Mouse (Mus musculus) heart, adult 18-20 months (tissue): ENCODE measurements at regions not wholly inside any gene's neighbourhood (a gene's known extent, or its start where the extent isn't known, plus 50 kb on each side); places are given as distances from the start of the nearest gene placed in this dataset.

Experiments used
- DNase-seq, 2 experiments: peaks; one replicate each; pipeline ENCODE4 v3.0.0; 2021 to 2022; ENCODE audit warnings: mixed read lengths in 1 of 2

DNA sequence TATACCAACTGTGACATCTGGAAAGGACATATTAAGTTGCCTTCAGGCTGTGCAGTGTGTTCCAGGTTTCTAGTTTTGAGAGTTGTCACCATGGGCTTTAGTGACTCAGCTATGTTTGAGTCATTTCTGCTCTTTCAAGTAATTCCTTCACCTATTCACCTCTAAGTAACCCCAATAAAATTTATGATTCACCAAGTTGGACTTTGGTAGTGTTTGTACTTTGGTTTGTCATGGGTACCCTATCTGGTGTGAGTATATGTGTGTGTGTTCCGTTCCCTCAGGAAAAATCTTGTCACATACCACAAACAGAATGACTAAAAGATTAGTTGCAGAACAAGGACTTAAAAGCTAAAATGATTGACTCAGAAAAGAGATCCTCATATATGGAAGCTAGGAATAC lies 76.8 kb upstream of the Crbn start:
- DNase-seq, result no peak

DNA sequence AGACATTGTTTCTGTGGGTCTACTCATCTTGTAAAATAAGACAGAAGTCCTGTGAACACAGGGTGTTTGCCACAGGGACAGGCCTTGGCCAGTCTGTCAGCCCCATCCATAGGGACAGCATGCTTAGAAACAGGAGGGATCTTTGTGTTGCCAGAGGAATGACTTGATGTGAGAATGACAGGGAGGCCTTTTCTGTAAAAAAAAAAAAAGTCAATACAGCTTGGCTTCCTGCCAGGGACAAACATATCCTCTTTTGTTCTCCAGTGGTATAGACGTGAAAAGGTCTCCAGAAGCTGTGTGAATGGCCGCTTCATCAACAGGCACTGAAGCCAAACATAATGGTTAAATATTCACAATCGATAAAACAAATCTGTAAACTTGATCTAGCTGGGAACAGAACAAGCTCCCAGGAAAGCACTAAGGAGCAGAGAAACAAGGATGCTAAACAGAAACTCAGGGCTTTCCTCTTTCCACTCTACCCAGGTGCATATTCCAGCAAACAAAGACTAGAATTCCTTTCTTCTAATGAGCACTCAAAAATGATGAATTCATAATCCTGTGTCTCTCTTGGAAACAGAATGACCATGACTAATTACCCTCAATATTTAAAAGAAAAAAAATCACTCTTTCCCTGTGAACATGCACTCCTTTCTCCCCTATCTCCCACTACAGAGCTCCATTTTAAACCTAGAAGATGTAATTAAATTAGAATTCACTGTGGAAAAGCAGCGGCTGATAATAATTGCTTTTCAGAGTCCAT lies 92.2 kb upstream of the Crbn start:
- no peak for DNase-seq

DNA sequence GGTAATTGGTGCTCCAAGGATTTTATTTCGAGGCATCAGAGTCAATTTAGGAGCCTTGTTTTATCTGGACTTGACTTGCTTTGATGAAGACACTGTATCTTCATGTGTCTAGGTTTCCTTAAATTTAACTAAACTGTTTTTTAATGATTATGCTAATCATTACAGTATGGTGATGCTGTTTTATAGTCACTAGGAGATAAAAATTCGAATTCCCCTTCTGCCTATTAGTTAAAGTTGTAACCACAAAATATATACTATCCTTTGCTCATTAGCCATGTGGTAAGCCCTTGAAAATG lies 92.7 kb upstream of the Crbn start:
- DNase-seq, result no peak

DNA sequence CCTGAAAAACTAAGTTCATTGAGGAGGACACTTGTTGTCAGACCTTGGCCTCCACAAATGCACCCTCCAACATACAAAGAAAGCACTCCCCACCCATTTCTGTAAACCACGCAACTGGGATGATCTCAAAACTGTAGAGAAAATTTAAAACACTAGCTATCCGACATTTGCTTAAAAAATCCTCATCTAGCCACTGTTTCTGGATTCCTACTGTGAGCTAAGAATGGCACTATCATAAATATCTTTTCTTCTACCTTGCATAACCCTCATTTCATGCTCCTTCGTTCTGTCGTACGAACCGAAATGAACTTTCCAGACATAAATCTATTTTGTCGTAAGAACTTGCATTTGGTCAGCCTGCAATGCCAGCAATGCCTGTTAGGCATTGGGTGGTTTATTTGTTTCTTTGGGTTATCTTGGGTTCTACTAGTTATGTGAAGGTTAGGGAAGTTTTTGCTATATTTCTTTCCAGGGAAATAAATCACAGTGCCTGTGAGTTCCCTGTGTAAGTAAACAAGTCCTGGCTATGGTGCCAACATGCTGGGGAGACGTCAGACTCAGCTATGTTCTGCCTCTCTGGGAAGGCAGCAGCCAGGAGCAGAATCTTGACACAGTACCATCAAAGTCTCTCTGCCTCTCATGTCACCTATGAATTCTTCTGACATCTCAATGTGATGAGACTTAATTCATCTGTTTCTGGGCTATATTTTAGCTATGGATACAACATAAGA lies 104.2 kb upstream of the Crbn start:
- no peak for DNase-seq

DNA sequence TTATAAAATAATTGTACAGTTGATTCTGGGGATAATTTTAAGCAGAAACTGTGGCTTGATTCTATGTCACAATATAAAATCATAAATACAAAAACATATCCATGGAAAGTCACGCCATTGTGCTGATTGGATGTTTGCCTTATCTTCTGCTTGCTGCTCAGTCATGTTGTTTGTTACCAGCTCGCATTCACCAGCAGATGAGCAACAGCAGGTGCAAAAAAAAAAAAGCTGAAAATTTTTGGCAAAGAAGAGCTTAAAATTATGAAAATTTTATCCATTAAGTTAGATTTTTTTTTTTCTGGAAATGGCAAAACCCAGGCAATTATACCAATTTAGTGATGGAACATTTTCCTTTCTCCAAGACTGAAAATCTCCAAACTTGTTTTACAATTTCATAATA lies 115.2 kb upstream of the Crbn start:
- no peak for DNase-seq

DNA sequence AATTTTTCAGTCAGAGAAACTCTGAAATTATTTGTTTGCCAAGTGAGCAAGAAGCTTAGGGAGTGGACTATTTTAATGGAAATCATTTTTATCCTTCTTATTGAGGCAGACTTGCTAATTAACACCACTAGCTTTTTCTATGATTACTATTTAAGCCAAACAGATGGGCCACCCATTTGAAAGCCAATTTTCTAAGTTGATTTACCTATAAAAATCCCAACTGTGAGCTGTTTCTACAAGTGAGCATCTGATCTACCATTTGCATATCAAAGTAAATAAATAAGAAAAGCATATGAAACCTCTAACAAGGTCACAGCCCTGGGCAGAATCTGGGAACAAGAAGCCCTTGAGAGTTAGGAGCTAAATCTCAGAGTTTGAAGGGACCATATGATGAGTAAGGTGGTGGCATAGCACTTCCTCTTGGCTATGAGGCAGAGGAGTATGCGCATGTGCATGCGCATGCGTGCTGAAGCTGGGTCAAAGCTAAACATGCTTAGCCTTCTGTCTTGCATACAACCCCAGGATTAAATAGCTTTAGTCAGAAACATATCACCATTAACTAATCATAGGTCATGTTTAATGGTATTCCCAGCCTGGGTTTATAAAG lies 116.9 kb upstream of the Crbn start:
- DNase-seq, result no peak

DNA sequence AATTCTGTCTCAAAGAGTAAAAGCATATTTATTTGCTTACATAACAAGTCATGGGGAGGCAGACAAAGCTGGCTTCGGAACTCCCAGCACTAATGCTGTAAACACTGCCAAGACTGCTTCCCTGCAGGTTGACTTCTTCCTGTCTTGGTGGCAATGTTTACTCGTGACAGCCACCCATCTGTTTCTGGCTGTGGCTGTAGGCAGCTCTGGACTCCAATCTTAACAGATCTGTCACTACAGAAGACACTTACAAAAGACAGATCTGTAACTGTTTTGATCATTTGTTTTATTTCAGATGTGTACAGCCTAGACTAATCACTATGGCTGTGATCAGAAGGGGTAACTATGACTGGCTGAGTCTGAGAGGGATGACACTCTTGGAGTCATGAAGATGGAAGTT lies 121.1 kb upstream of the Crbn start:
- DNase-seq, result no peak

DNA sequence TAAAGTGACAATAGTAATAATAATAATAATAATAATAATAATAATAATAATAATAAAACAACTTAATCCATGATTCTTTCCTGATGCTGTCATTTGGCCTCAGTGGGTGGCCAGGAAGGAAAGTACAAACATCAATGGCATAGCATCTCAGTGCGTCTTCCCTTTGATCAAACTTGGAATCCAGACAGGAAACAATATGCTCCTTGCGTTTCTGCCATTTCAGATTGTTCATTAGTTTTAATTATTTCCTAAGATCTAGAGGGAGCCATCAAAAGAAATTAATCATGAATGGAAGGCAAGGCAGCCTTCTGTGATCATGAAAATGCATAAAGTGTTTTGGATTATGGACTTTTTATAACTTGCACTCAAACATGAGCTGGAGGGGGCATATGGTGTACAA lies 125.6 kb upstream of the Crbn start:
- no peak for DNase-seq

DNA sequence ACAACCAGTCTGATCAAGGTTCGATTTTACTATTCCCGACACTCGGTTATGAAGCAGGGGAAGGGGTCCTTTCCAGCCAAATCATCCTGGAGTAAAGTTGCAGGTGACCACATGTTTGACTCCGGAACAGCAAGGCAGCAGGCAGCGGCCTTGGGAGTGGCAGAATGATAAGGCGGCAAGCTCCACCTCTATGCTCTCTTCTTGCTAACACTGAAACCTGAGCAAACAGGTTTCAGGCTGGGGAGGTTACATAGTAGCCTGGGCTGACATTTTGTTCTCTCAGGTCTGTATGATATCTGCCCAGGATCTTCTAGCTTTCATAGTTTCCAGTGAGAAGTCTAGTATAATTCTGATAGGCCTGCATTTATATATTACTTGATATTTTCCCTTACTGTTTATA lies 133.7 kb upstream of the Crbn start:
- DNase-seq, result no peak

DNA sequence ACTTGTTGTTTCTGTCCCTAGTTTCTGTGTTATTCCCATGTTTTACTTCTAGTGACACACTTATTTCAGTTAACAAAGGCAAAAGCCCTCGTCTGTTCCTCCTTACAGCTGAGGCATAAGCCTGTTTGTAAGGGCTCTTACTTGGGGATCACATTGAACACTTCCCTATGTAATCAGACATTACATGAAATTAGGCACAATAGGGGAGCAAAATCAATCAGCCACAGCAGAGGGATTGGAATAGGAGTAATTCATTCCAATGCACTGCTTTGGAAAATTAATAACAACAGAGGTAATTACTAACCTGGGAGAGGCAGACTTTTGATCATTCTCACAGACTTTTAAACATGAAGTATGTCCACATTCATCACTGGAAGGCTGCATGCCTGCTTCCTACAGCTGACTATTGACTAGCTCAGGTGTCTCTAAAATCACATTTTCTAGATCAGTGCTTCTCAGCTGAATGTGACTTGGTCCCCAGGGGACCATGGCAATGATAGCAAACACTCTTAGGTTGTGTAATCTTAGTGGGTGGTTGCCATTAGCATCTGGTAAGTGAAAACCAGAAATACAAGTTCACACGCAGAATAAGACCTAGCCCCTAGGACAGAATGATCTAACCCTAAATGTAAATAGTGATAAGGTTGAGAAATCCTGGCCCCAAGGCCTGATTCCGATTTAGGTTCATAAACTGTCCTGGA lies 146.5 kb upstream of the Crbn start:
- DNase-seq, result no peak

DNA sequence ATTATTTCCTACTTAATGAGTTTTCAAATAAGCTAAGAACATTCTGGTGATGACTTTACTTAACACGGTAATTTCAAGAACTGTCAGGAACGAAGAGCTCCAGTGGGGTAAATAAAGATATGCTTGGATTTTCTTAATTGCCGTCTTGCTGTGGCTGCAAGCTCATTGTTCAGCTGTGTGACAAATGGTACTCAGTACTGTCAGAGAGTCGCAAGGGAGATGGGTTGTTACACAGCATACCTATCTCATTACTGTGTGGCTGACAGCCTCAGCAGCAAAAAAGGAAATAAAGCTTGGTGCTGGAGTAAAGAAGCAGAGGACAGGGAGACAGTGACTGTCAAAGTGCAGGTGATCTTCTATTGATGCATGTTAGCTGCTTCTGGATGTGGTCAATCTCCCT lies 151.0 kb upstream of the Crbn start:
- DNase-seq, result no peak

DNA sequence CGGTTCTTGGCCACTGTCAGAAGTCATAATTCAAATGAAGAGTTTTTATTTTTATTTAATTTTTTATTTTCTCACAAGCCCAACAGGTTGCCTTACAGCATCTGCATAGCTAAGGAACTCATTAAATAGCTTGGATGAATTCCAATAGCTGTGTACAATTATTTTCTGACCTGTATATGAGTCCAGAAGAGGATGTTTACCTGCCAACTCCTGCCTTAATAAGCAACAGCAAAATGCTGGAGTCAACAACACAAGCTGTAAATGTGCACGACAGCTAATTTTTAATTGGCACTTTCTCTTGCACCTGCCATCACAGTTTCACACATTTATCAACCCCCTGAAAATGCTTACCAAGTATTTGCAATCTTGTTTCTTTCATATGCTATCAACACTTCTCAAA lies 161.4 kb upstream of the Crbn start:
- no peak for DNase-seq

DNA sequence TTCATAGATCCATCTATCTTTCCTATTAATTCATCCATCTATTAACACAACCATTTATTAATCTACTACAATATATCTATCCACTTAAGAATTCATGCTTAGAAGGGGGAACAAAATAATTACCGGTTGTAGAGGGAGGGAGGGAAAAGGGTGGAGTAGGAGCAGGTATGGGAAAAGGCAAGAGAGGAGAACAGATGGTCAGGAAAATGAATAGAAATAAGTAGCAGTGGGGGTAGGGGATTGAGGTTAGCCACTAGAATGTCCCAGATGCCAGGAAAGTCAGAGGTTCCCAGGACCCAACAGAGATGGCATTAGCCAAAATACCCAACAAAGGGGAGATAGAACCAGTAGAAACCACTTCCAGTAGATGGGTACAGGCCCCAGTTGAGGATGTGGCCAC lies 164.5 kb upstream of the Crbn start:
- DNase-seq, result no peak

DNA sequence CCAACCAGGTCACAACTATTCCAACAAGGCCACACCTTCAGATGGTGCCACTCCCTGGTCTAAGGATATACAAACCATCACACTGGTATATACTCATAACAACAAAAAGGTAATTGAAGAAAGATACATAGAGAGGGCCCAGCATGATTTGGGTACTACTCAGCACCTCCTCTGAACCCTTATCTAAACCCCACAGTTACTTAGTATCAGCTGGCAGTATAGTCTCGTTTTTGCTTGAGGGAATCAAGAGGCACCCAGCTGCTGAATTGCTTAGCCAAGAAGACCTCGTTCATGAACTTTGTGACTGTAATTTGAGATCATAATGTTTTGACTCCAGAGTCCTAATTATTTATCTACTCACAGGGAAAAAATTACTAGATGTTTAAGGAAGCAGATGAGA lies 175.6 kb upstream of the Crbn start:
- DNase-seq, result no peak

DNA sequence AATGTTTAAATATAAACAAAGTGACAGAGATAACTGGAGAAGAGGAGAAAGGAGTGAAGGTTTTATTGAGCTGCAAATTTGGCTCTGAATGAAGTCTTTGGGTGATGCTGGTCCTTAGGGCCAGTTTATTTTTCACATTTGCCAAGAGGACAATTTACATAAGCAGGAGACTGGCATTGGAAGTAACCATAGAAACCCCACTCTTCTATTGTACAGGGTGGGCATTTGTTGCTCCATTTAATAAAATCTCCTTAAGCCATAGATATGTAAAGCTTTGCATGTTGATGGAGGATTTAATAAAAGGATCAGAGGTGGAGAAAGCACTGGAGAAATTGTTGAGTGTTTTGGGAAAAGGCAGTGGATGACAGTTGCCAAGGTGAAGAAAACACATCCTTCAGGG lies 178.8 kb upstream of the Crbn start:
- DNase-seq, result no peak

DNA sequence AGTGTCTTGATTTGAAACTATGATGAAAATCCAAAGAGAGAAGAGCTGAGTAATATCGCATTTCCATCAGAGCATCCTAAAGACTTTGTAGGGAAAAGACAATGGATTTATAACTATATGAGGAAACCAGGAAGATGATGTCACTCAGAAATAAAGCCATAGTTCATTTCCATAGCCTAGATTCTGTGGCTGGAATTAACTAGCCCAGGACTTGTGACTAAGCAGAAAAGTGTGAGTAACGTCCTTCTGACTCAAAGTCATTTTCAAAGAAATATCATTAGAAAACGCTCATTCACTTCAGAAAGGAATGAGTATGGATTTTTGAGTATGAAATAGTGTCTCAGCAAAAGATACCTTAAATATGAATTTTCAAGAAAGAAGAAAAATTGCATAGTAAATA lies 179.9 kb upstream of the Crbn start:
- no peak for DNase-seq

DNA sequence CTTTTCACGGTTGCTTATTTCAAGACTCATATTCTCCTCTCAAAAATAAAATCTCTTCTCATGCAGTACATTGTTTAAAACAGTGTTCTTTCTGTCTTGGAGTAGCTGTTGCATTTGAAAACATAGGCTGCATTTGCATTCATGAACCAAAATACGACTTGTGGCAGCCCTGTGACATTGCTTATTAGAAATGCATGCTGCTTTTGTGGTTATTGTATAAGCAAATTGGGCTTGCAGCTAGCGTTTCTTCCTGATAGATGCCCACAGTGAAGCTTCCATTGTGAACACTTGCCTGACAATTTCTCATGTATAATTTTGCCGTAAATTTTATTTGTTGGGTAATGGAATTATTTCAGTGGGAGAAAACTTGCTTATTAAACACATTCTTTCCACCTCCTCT lies 180.3 kb upstream of the Crbn start:
- no peak for DNase-seq

DNA sequence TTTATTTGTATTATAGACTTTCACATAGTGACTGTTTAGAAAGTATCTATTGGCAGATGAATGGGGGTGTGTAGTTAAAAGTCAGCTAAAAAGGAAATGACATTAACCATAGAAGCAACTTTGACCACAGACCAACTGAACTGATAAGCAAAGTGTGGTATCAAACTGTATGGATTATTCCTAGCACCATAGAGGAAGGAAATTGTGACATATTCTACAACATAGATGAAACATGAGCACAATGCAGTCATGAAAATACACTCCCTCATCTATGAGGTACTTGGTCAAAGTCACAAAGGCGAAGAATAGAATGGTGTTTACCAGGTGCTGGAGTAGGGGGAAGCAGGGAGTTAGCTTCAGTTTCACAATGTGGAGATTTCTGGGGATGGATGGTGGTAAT lies 181.4 kb upstream of the Crbn start:
- no peak for DNase-seq

DNA sequence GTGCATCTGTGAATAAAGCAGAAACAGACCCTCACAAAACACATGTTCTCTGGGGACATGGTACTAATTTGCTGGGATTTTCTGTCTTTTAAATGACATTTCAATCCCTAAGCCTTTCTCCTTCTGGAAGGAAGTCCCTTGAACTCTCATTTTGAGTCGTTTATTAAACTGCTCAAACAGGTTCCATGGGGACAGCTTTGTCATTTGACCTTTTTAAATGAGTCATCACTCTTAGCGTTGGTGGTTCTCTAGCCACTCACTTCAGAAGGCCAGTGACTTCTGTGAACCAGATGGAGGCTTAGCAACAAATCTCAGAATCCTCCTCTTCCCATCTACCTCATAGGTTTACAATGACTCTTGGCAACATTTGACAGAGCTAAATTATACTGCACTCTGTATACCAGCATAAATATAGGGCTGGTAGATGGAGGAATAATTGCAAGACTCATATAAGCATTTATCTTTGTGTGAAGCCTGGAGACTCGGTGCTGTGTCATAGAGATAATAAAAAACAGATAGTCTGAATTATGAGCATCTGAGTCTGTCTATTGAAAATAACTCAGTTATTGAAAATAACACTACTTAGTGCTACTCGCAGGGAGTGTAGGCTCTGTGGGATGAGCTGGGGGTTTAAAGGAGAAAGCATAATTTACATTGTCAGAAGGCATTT lies 185.4 kb upstream of the Crbn start:
- DNase-seq, result no peak

DNA sequence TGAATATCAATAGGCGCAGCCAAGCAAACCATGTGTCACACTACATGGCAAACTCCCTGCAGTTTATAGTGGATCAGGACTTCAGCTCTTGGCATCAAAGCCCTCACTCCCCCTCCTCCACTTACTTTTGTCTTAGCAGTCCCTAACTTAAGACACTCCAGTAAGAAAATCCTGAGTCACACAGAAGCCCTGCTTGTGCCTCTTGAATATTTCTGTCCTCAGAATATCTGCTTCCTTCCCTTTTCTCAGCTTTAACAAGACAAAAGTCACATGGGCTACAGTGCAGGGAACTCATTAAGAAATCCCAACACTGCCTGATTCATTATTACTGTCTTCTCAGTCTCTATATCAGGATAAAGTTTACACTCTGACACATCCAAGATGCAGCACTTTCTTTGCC lies 191.7 kb upstream of the Crbn start:
- DNase-seq, result no peak

DNA sequence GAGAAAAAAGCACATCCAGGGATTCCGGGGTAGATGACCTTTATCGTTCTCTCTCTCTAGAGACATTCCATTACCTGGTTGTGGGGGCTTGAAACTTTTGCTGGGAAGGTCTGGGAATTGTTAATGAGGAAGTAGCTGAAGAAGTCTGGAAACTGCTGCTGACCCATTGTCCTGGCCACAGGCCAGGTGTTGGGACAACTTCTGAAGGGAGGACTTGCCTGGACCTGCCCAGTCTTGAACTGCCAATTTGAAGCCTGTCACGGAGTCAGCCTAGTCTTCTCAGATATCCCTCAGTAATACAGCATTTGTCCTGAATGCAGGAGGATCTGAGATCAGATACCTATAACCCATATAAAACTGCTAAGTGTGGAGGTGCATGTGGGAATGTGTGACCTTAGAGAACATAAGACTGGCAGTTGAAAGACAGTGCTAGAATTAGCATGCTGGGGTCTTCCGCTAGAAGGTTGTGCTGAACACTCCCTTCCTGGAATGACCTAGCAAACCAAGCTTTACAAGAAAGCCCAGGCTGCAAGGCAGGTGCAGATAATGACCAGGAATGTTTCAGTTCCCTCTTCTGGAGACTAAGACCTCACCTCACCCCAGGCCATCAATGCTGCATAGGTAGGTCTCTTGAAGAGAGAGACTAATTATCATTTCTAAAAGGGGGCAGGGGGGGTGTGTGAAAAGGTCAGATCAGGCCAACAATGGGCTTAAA lies 204.7 kb upstream of the Crbn start:
- DNase-seq, result no peak

DNA sequence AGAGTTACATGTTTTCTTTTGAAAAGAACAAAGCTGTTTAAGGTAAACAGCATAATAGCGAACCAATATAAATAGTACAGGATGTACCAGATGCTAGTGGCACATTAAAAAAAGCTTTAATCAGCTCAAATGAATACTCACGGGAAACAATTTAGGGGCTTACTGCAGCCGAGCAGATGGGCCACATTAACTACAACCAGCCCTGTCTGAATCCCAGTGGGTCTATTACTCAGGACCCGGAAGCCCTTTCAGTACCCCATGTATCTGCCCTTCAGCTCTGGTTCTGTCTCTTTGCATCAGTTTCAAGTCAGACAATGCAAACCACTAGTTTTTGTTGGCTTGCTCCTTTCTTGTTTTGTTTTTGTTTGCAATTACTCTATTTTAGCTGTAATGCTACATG lies 210.9 kb upstream of the Crbn start:
- DNase-seq, result no peak
